16 mouse cellular contexts compared by ENCODE assay signal in genomic region chr9:32500886-32501285, GRCm38 (mm10). TPM values are rescaled to one million over a fixed set of nuclear protein-coding genes. Genes with fewer than 3 reads are reported as not detected.
DNase-seq lines count a peak whose midpoint lies in the region; ATAC-seq and TF ChIP-seq lines count a peak whose summit lies in the region.
"Had no signal": no experiment of that assay in that cellular context is flagged by ENCODE, and none has a peak within 500 bp of the region (broad histone marks: within the 10 kb centered on the region; RNA-seq: fewer than 3 reads in every experiment).

No protein-coding gene starts in this region.

- TF ChIP-seq CTCF in hindbrain, postnatal 0 days (IDR thresholded peaks at IDR 0.05; ENCODE audit: low read depth) = no peak

- no peaks in the 10 kb centered on the region for H3K9me3 ChIP-seq in hindbrain, postnatal 0 days (ENCODE audit: low read length)
- H3K9me3 ChIP-seq: hindbrain, embryonic 15.5 days; limb, embryonic 10.5 days; neural tube, embryonic 13.5 days had no signal

- H3K27ac ChIP-seq in hindbrain, postnatal 0 days = no peak overlapping the region
- H3K27ac ChIP-seq: hindbrain, embryonic 15.5 days; limb, embryonic 10.5 days; neural tube, embryonic 13.5 days had no signal

- intact Hi-C loops in left cerebral cortex, postnatal 4 days (cut with DNase I) = no loop called here

- no peaks in the 10 kb centered on the region for H3K36me3 ChIP-seq in hindbrain, postnatal 0 days (ENCODE audit: insufficient read depth, low read length)
- H3K36me3 ChIP-seq: hindbrain, embryonic 15.5 days; neural tube, embryonic 13.5 days had no signal

- no peak overlapping the region for H3K4me2 ChIP-seq in hindbrain, postnatal 0 days (ENCODE audit: low read depth, low read length)
- H3K4me2 ChIP-seq: hindbrain, embryonic 15.5 days; neural tube, embryonic 13.5 days had no signal

- ATAC-seq in common myeloid progenitor, adult 5-6 weeks (replicated peaks; ENCODE audit: low read depth, poor library complexity, severe bottlenecking) = peak; percentile 62
- peak; percentile 66 for ATAC-seq in megakaryocyte progenitor cell, adult 5-6 weeks (replicated peaks; ENCODE audit: poor library complexity)
- no peak for ATAC-seq in hindbrain, postnatal 0 days
- ATAC-seq: forebrain, embryonic 14.5 days had no signal

- no peak overlapping the region for H3K4me3 ChIP-seq in hindbrain, postnatal 0 days (ENCODE audit: low read length)
- H3K4me3 ChIP-seq: hindbrain, embryonic 15.5 days; limb, embryonic 10.5 days; neural tube, embryonic 13.5 days had no signal

- H3K27me3 ChIP-seq in hindbrain, postnatal 0 days (ENCODE audit: insufficient read depth, low read length) = no peaks in the 10 kb centered on the region
- H3K27me3 ChIP-seq: hindbrain, embryonic 15.5 days; neural tube, embryonic 13.5 days had no signal

- WGBS in hindbrain, postnatal 0 days = 88% methylated on average over 8 of the region's 8 CpGs

- DNase-seq in left cerebral cortex, adult 9 months (ENCODE audit: low spot score in 2 of 2) = peak; percentile 16 to 38
- DNase-seq in left cerebral cortex, postnatal 4 days = no peak
- peak; percentile 70 to 76 for DNase-seq in B cell, adult 2 months
- no peak for DNase-seq in hindbrain, postnatal 0 days (ENCODE audit: low spot score)
- DNase-seq in c-Kit-positive CD71-positive TER-119-positive erythroid progenitor cells, embryonic 14.5 days (ENCODE audit: low spot score) = no peak
- no peak for DNase-seq in thymus, adult 18-20 months
- DNase-seq: adrenal gland, postnatal 25 days; cerebellum, adult 9-10 months; right cerebral cortex, postnatal 14 days; thymus, postnatal 25 days had no signal

- H3K4me1 ChIP-seq in hindbrain, postnatal 0 days (ENCODE audit: insufficient read depth, low read length) = no peaks in the 10 kb centered on the region
- H3K4me1 ChIP-seq: hindbrain, embryonic 15.5 days had no signal

- H3K9ac ChIP-seq in hindbrain, postnatal 0 days (replicated peaks; ENCODE audit: low read length) = no peak overlapping the region
- H3K9ac ChIP-seq: hindbrain, embryonic 15.5 days; neural tube, embryonic 13.5 days had no signal

RNA-seq across cellular contexts. Expression of gene Fli1, which starts 41.8 kb away (rescaled TPM):
- total RNA-seq in left cerebral cortex, postnatal 4 days (2021) = 1 to 10 TPM; 8.5 to 10.0 TPM
- 88.2 and 91.2 TPM in 2 replicates for total RNA-seq in common myeloid progenitor, adult 5-6 weeks (2017)
- 80.2 and 93.2 TPM in 2 replicates for total RNA-seq in megakaryocyte progenitor cell, adult 5-6 weeks (2015)
- 104 and 107 TPM in 2 replicates for total RNA-seq in megakaryocyte progenitor cell, adult 5-6 weeks (2017)
- total RNA-seq in hindbrain, postnatal 0 days (2014; rRNA removed) = 6.9 and 10.8 TPM in 2 replicates
- 5.6 and 6.7 TPM in 2 replicates for polyA plus RNA-seq in hindbrain, postnatal 0 days (2015; fragmentation: Nextera tagmentation; extraction: Ambion mirVana)

Comparison
In these comparisons a context has a peak if more than half of its experiments do, and no peak if none do; other contexts are left out.
1. DNase-seq: peak in left cerebral cortex, adult 9 months (2 of 2) and B cell, adult 2 months (2 of 2); none in left cerebral cortex, postnatal 4 days (single experiment), hindbrain, postnatal 0 days (single experiment), c-Kit-positive CD71-positive TER-119-positive erythroid progenitor cells, embryonic 14.5 days (single experiment) and thymus, adult 18-20 months (0 of 2).